Mouse (Mus musculus) gastrocnemius, postnatal 14 days (tissue): ENCODE data around the gene Ankrd45. TPM values are rescaled to one million over a fixed set of nuclear protein-coding genes. Genes with fewer than 3 reads are reported as not detected.
"Not testable (repeated sequence)": the region's sequence is repeated elsewhere in the genome, so short reads cannot be mapped to it uniquely, and the experiment has no call there.

ENCODE experiments used
- DNase-seq: peaks from one replicate; pipeline ENCODE4 v3.0.0; 2021; ENCODE audit warnings: mixed read lengths
- intact Hi-C: fragments of 180-260 bp; cut with DNase I; formaldehyde crosslinking; loops from one replicate; pipeline ENCODE4 v1.15.1; 2025; ENCODE audit warnings: low total_unique reads
- total RNA-seq, 2 experiments: library from RNA; stranded (reverse); gene quantifications; 2 replicates each; pipeline ENCODE4 v1.2.3; 2021

The Ankrd45 gene
- total RNA-seq, 2 experiments from 2014 or later = not detected

DNA sequence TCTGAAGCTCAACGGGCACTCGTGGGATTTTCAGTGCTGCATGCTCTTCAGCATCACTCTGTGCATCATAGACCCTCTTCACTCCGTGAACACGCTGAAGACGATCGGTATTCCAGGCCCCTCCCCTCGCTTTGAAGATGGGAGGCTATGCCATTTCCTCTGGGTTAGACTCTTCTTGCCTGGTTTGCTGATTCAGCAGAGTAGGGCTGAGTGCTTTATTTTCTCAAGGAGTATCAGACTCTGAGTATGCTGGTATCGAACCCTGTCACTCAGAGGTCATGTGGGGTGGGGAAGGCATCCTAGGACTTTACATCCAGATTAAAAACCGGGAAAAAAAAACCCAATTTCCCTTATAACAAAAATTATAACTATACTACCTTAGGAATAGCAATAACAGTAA lies 39.9 kb downstream of the Ankrd45 start:
- intact Hi-C loops = no loop called here
- no peak for DNase-seq

DNA sequence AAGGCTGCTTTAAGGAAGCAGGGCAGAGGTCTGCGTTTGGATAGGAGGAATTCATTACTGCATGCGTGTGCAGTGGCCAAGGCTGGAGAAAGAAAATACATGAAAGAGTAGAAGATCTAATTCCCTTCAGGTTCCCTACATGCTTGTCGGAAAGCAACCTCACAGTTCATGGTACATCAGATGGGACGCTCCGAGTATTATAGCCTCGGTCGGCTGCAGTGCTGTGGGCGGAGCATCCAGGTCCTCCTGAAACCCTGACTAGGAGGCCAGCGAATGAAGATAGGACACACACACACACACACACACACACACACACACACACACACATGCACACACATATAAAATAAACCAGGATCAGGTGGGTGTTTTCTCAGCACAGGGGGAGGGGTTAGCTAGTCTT lies 41.2 kb downstream of the Ankrd45 start:
- intact Hi-C loops = no loop called here
- no peak for DNase-seq

DNA sequence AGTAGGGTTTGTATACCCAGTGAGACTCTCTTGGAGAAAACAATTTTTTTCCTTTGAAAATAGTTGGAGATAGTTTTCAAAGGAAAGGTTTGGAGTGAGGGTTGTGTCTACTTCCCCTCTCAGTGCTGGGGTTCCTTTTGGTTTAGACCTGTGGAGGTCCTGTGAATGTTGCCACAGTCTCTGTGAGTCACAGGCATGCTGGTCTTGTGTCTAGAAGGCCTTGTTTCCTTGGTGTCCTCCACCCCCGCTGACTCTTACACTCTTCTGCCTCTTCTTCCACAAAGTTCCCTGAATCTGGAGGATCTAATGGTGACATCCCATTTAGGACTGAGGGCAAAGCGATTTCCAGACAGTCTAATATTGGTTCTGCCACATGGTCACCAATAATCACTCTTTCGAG lies 42.9 kb downstream of the Ankrd45 start:
- intact Hi-C loops = no loop called here
- DNase-seq = no peak

DNA sequence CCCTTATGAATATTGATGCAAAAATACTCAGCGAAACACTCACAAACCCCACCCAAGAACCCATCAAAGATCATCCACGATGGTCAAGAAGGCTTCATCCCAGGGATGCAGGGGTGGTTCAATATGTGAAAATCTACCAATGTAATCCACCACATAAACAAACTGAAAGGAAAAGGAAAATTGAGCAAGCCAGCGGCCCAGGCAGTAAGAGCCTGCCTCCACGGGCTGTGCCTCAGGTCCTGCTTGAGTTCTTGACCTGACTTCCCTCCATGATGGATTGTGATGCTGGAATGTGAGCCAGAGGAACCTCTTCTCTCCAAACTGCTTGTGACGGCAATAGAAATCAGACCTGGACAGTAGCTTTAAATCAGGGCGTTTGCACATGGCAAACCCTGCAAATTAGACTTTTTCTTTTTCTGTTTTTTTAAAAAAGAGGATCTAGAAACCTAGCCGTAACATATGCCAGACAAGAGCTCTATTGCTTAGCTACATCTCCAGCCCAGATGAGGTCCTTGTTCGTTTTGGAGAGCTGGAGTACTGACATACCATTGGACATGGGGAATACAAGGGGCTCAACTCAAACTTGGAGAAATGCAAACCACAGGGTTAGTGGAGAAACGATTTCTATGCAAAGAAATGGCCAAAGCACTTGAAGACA lies 47.9 kb downstream of the Ankrd45 start:
- no peak for DNase-seq
- intact Hi-C loops = loop anchor here (10.0 kb wide), 1 partner anchor 446 kb away; no protein-coding TSS in a partner anchor

DNA sequence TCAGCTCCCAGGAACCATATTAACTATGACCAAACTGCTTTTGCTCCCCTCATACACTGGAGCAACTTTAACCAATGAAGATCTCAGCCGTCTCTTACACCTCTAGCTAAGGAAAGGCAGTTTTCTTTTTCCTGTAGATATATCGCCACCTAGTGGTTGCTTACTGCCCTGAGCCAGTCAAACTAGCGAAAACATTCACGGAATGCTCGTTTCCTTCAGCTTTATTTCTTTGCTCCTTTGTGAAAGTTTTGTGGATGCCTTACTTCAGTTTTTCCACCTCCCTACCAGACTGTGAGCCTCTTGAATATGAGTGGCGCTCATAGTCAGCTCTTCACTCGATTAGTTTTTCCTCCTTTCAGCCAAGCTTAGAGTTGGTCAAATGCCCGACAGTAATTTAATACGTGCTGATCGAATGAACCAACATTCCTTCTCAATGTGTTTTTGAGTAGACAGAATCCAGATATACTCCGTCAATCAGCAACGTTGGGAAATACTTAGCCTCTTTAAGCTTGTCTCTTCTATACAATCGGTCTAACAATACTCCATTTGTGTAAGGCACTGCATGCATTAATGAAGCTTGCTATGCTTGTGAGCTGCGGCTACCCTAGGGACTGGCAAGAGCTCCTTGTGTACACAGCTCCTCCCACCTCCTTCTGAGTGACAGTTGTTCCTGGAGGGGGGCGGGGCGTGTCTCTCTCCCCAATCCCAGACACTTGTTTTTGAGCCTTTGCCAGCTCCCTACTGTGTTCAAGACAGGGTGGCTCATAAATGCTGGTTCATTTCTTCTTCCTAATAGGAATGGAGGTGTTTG lies 53.3 kb downstream of the Ankrd45 start:
- peak; percentile 78 for DNase-seq
- intact Hi-C loops = loop anchor here (10.0 kb wide), 1 partner anchor 451 kb away; no protein-coding TSS in a partner anchor

DNA sequence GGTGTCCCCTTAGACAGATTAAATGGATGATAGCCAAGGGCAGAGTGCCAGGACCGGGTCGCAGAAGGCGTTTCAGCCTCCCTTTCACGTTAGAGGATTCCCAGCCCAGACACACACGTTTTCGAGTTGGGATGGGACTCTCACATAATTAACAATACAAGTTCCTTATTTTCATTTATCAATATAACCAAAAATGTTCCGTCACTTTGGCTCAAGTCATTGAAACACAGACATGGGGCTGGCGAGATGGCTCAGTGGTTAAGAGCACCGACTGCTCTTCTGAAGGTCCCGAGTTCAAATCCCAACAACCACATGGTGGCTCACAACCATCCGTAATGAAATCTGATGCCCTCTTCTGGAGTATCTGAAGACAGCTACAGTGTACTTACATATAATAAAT lies 53.9 kb downstream of the Ankrd45 start:
- not testable (repeated sequence) for DNase-seq
- intact Hi-C loops = loop anchor here (10.0 kb wide), 1 partner anchor 452 kb away; no protein-coding TSS in a partner anchor

DNA sequence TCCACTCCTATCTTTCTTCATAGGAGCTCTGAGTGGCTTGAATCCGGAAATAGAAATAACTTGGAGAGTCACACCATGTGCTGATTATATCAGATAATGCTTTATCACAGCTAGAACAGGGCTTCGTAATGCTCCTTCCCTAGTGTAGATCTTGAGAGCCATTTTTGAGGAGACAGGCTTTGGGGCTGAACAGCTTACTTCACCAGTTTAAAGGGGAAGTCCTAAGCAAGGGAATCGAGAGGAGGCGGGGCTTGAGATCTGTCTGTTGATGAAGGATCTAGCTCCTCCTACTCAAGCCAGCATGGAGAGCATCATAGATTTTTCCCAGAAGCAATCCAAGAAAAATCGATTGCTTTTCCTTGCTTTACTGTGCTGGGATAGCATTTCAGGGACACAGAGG lies 57.4 kb downstream of the Ankrd45 start:
- intact Hi-C loops = loop anchor here (10.0 kb wide), 1 partner anchor 455 kb away; no protein-coding TSS in a partner anchor
- no peak for DNase-seq

DNA sequence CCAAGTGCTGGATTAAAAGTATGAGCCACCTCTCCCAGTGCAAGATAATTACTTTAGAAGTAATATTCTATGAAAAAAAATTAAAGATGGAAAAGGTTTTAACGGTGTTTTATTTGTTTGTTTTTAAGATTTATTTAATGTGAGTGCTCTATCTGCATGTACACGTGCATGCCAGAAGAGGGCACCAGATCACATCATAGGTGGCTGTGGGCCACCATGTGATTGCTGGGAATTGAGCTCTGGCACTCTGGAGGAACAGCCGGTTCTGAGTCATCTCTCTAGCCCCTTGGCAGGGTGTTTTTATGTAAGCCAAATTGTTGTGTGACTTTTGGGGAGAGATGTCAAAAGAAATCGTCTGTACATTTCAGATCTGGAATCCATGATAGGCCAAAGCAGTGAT lies 72.0 kb downstream of the Ankrd45 start:
- DNase-seq = peak; percentile 12
- intact Hi-C loops = no loop called here

DNA sequence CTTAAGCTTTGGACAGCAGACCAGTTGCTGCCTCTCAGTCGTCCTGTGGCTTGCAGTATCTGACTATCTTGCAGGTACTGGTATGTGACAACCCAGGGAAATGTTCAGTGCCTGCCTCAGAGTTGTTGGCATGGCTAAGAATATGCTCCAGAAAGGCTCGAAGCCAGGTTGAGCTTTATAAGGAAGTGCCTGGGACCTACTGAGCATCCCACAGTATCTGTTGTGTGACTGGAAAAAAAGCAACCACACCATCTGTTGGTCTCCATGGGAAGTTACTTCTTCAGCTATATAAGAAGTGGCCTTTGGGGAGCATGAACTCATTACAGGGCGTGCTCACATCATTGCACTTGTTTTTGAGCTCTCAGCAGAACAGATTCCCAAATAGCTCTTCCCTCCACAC lies 77.3 kb downstream of the Ankrd45 start:
- intact Hi-C loops = loop anchor here (5.0 kb wide), 1 partner anchor 67 kb away; no protein-coding TSS in a partner anchor
- DNase-seq = no peak

Other genes starting within 250 kb of the Ankrd45 start
- 10 to 100 TPM; 25.8 to 41.2 TPM for gene Rc3h1, start 236.3 kb upstream of the Ankrd45 start, total RNA-seq
- gene Serpinc1, start 164.1 kb upstream of the Ankrd45 start, total RNA-seq = under 1 TPM; 0.14 to 0.29 TPM
- 1 to 10 TPM; 4.6 to 9.1 TPM for gene Zbtb37, start 107.8 kb upstream of the Ankrd45 start, total RNA-seq
- gene Dars2, start 72.0 kb upstream of the Ankrd45 start, total RNA-seq = 10 to 100 TPM in 1 of 2 experiments, 1 to 10 TPM in 1; 9.9 to 10.2 TPM
- gene Cenpl, start 72.0 kb upstream of the Ankrd45 start, total RNA-seq = 1 to 10 TPM; 1.2 to 1.4 TPM
- gene Klhl20, start 11.2 kb upstream of the Ankrd45 start, total RNA-seq = 10 to 100 TPM in 1 of 2 experiments, 1 to 10 TPM in 1; 9.3 to 10.2 TPM
- gene Tex50, start 16.6 kb downstream of the Ankrd45 start, total RNA-seq = not detected
- gene Prdx6, start 108.5 kb downstream of the Ankrd45 start, total RNA-seq = 10 to 100 TPM; 70.1 to 78.6 TPM